Mouse (Mus musculus) heart, embryonic 16.5 days (tissue): ENCODE measurements around the gene Olfr1417. TPM values are rescaled to one million over a fixed set of nuclear protein-coding genes. Genes with fewer than 3 reads are reported as not detected.
"Not testable (repeated sequence)": the region's sequence is repeated elsewhere in the genome, so short reads cannot be mapped to it uniquely, and the experiment has no call there.

Source experiments
- ATAC-seq: fragments of 200-750 bp; cut with Nextera tagmentation; replicated peaks from 2 replicates; pipeline ENCODE4 v1.8.0; 2017; ENCODE audit warnings: moderate number of reproducible peaks; ENCODE audit not compliant: insufficient read depth, low FRiP score; ENCODE audit errors: extremely low read depth
- H3K27ac ChIP-seq: fragments of 300-500 bp; sonication (generic); 2 replicates; pipeline ENCODE4 v1.5.1; 2014; ENCODE audit warnings: mild to moderate bottlenecking, low read length, control low read depth, moderate library complexity
- H3K27me3 ChIP-seq: fragments of 300-500 bp; sonication (generic); 2 replicates; pipeline ENCODE4 v1.6.1; 2014; ENCODE audit warnings: low read length, mixed read lengths; ENCODE audit not compliant: control insufficient read depth, insufficient read depth
- H3K36me3 ChIP-seq: fragments of 300-500 bp; sonication (generic); 2 replicates; pipeline ENCODE4 v1.6.1; 2014; ENCODE audit not compliant: control insufficient read depth, insufficient read depth
- H3K4me1 ChIP-seq: fragments of 300-500 bp; sonication (generic); 2 replicates; pipeline ENCODE4 v1.6.1; 2014; ENCODE audit warnings: low read length, mixed read lengths; ENCODE audit not compliant: control insufficient read depth, insufficient read depth
- H3K4me2 ChIP-seq: fragments of 300-500 bp; sonication (generic); 2 replicates; pipeline ENCODE4 v1.6.1; 2014; ENCODE audit warnings: low read depth, mild to moderate bottlenecking, control low read depth, low read length
- H3K4me3 ChIP-seq: fragments of 300-500 bp; sonication (generic); 2 replicates; pipeline ENCODE4 v1.5.1; 2014; ENCODE audit warnings: mild to moderate bottlenecking, control low read depth, low read length
- H3K9ac ChIP-seq: fragments of 300-500 bp; sonication (generic); 2 replicates; pipeline ENCODE4 v1.6.1; 2014; ENCODE audit warnings: low read length, control low read depth
- H3K9me3 ChIP-seq: fragments of 300-500 bp; sonication (generic); replicated peaks from 2 replicates; pipeline ENCODE4 v1.6.1; 2016; ENCODE audit warnings: low read length; ENCODE audit not compliant: control insufficient read depth
- WGBS: fragments of 180-500 bp; shearing (Covaris S2); extraction: QIAGEN DNeasy Blood & Tissue Kit; methylation state at CpG from one replicate; pipeline ENCODE4 v1.1.7; 2014; 5-methylcytosine and 5-hydroxymethylcytosine counted together
- polyA plus RNA-seq: library from polyadenylated mRNA; unstranded; fragments of >200 nt; fragmentation: Nextera tagmentation; extraction: Ambion mirVana; gene quantifications from 2 replicates; pipeline ENCODE4 v1.2.1, GENCODE M21; 2015

Olfr1417 gene
- not detected in 2 replicates for polyA plus RNA-seq

DNA sequence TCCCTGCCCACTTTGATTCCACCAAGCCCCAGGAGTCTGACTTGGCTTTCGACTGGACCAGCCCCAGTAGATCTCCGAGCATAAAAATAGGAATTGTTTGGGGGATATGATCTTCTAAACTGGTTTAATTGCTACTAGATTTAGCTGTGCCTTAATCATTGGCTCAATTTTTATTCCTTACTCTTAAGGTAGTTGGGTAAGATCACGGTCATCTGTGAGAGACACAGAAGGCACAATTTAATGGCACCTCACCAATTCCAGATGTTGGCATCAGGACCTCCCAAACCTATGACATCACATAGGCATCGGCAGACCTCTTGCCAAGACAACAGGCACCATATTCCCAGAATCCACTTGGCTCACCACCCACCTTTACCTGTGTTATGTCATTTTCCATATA, at the start of gene Olfr1417:
Gene Olfr1417 (minus strand): TSS at position 101 of the 400 bp plus-strand sequence.
- WGBS: 86% methylated on average over 4 of the region's 4 CpGs
- no peak within 1 kb of the TSS for H3K9ac ChIP-seq
- H3K36me3 ChIP-seq: no peaks in the 10 kb centered on the region
- no peak within 1 kb of the TSS for H3K4me3 ChIP-seq
- H3K9me3 ChIP-seq: no peaks in the 10 kb centered on the region
- no peak within 1 kb of the TSS for H3K4me2 ChIP-seq
- no peak within 1 kb of the TSS for H3K27ac ChIP-seq
- no peak for ATAC-seq
- H3K4me1 ChIP-seq: no peaks in the 10 kb centered on the region
- H3K27me3 ChIP-seq: no peaks in the 10 kb centered on the region

DNA sequence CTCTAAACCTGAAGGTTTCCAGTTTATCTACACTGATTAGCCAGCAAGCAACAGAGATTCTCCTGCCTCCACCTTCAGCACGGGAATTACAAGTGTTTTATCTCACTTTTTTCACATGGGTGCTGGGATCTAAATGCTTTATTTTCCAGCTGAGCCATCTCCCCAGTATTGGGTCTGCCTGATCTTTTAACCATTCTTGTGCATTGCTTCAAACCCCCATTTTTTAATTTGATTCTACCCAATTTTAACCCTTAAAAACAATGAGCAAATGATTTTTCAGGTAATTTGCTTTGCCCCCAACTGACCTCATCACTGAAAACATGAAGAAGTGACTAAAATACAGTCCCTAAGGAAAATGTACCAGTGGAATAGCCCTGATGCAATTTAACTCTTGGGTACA, 47.2 kb upstream of the Olfr1417 start, which contains the start of gene Olfr1420:
Gene Olfr1420 (plus strand): TSS at position 301 of the 400 bp plus-strand sequence.
- H3K27me3 ChIP-seq: no peaks in the 10 kb centered on the region
- 15% methylated on average over 1 of the region's 1 CpGs for WGBS
- H3K36me3 ChIP-seq: no peaks in the 10 kb centered on the region
- ATAC-seq: no peak
- H3K9ac ChIP-seq: no peak within 1 kb of the TSS
- H3K4me2 ChIP-seq: no peak within 1 kb of the TSS
- H3K27ac ChIP-seq: no peak within 1 kb of the TSS
- no peaks in the 10 kb centered on the region for H3K9me3 ChIP-seq
- no peaks in the 10 kb centered on the region for H3K4me1 ChIP-seq
- H3K4me3 ChIP-seq: no peak within 1 kb of the TSS

DNA sequence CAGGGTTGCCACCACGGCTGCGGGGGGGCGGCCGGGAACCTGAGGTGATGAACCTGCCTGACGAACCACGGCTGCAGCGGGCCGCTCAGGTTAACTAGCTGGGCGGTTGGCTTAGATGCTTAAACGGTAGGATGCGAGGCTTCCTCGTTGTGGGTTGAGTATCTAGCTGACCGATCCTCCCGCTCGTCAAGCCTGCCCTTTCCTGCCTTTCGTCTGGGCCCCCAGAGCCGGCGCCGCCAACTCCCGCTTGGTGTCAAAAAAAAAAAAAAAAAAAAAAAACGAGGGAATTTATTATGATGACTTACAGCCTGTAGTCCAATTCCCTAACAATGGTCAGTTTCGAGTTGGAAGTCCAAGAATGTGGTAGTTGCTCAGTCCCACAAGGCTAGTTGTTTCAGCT, 39.4 kb upstream of the Olfr1417 start:
- WGBS: 42% methylated on average over 22 of the region's 22 CpGs
- not testable (repeated sequence) for H3K36me3 ChIP-seq, H3K4me3 ChIP-seq, H3K27me3 ChIP-seq, ATAC-seq, H3K4me1 ChIP-seq, H3K9me3 ChIP-seq, H3K27ac ChIP-seq, H3K9ac ChIP-seq
- H3K4me2 ChIP-seq: peak overlapping the region; percentile 35; the same call in 1 of the 2 replicates

DNA sequence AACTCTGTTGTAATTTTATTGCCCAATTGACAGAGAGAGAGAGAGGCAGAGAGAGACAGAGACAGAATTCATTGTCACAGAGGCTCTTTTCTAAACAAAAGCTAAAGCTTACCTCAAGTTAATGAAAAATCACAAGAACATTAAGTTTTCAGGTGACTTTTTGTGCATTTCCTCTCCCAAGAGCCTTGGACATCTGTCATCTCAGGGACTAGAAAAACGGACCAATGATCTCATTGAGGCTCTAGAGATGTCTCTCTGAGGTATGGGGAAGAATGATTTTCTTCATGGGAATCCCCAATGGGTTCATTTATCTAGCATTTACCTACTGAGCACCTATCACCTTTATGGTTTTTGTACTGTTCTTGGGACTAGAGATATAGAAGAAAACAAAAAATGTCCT, 36.0 kb upstream of the Olfr1417 start, which contains the start of gene Olfr1419:
Gene Olfr1419 (minus strand): TSS at position 101 of the 400 bp plus-strand sequence.
- Histone ChIP-seq H3K9ac (no peak within 1 kb of the TSS), H3K36me3 (no peaks in the 10 kb centered on the region), H3K9me3 (no peaks in the 10 kb centered on the region), H3K4me1 (no peaks in the 10 kb centered on the region), H3K4me3 (no peak within 1 kb of the TSS), H3K27ac (no peak within 1 kb of the TSS), H3K27me3 (no peaks in the 10 kb centered on the region), H3K4me2 (no peak within 1 kb of the TSS)
- 57% methylated on average over 1 of the region's 1 CpGs for WGBS
- no peak for ATAC-seq

DNA sequence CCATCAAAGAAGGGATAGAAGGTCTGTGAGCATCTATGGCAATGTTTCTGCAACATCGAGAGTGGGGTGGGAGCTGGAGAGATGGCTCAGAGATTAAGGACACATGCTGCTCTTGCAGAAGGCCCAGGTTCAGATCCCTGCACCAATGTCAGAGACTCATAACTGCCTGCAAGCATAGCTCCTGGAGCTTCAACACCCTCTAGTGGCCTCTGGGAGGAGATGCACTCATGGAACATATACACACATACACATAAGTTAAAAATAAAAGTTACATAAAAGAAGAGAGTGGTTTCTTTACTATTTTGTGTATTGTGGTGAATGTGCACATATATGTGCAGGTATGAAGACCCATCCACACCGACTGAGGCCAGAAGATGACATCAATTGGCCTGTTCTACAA, 28.8 kb upstream of the Olfr1417 start:
- Histone ChIP-seq H3K4me1 (no peaks in the 10 kb centered on the region), H3K27ac (no peak overlapping the region), H3K4me2 (no peak overlapping the region), H3K27me3 (no peaks in the 10 kb centered on the region), H3K9me3 (peaks cover 8% of the 10 kb centered on the region), H3K36me3 (no peaks in the 10 kb centered on the region), H3K9ac (no peak overlapping the region), H3K4me3 (no peak overlapping the region)
- ATAC-seq: no peak
- WGBS: 76% methylated on average over 2 of the region's 2 CpGs

DNA sequence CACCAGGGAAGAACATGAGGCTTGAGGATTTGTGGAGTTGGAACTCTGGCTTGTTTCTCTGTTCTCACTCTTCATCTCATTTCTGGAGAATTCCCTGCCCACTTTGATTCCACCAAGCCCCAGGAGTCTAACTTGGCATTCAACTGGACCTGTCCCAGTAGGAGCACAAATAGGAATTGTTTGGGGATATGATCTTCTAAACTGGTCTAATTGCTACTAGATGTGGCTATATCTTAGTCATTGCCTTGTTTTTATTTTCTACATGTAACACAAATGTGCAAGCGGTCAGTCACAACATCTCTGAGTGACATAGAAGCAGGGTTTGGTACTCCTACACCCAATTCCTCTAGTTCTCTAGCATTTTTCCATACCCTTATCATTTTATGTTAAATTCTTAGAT, 21.9 kb upstream of the Olfr1417 start, which contains the start of gene Olfr1418:
Gene Olfr1418 (minus strand): TSS at position 101 of the 400 bp plus-strand sequence.
- no peak within 1 kb of the TSS for H3K27ac ChIP-seq
- no peak for ATAC-seq
- no peaks in the 10 kb centered on the region for H3K4me1 ChIP-seq
- H3K4me2 ChIP-seq: no peak within 1 kb of the TSS
- H3K9me3 ChIP-seq: peaks cover 4% of the 10 kb centered on the region
- 89% methylated on average over 1 of the region's 1 CpGs for WGBS
- no peaks in the 10 kb centered on the region for H3K36me3 ChIP-seq
- no peak within 1 kb of the TSS for H3K9ac ChIP-seq
- no peaks in the 10 kb centered on the region for H3K27me3 ChIP-seq
- no peak within 1 kb of the TSS for H3K4me3 ChIP-seq

DNA sequence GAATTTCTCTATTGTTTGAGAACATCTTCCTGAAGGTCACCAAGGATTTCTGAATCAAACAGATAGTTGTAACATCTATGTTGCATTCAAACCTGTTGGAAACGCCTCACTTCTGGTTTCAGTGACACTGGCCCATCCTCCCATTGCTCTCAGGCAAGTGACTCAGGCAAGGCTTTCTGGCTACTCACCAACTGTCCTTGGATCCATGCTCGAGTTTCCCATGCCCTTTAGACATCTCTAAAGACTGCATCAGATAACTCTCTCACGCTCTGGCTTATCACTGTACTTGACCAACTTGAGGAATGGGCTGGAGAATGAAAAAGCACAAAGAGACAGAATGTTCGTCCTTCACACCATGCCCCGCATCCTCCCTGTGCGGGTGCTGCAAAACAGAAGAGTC, 17.5 kb upstream of the Olfr1417 start:
- ATAC-seq: no peak

DNA sequence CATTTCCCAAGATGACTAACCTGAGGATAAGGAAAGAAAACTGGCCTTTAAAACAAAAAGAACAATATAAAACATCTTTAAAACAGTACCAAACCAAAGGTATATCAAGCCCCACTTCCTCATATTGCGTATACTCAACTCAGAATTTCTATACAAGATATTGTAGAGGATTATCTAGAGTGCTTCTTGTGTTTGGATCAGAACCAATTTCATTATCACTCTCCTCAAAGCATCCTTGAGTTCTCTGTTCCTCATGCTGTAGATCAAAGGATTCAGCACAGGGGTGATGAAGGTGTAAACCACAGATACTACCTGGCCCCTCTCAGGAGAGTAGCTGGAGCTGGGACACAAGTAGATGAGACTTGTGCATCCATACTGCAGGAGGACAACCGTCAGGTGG, 15.8 kb upstream of the Olfr1417 start:
- peaks cover 2% of the 10 kb centered on the region for H3K9me3 ChIP-seq
- no peaks in the 10 kb centered on the region for H3K4me1 ChIP-seq
- 71% methylated on average over 2 of the region's 2 CpGs for WGBS
- H3K27ac ChIP-seq: no peak overlapping the region
- no peaks in the 10 kb centered on the region for H3K27me3 ChIP-seq
- no peak overlapping the region for H3K4me2 ChIP-seq
- H3K36me3 ChIP-seq: no peaks in the 10 kb centered on the region
- ATAC-seq: no peak
- no peak overlapping the region for H3K4me3 ChIP-seq
- H3K9ac ChIP-seq: no peak overlapping the region

More for the DNA sequence above, 17.5 kb upstream of the Olfr1417 start:
- Histone ChIP-seq H3K27ac (no peak overlapping the region), H3K9ac (no peak overlapping the region), H3K4me2 (no peak overlapping the region), H3K9me3 (peaks cover 2% of the 10 kb centered on the region), H3K27me3 (no peaks in the 10 kb centered on the region), H3K36me3 (no peaks in the 10 kb centered on the region), H3K4me3 (no peak overlapping the region), H3K4me1 (no peaks in the 10 kb centered on the region)
- 61% methylated on average over 6 of the region's 6 CpGs for WGBS

DNA sequence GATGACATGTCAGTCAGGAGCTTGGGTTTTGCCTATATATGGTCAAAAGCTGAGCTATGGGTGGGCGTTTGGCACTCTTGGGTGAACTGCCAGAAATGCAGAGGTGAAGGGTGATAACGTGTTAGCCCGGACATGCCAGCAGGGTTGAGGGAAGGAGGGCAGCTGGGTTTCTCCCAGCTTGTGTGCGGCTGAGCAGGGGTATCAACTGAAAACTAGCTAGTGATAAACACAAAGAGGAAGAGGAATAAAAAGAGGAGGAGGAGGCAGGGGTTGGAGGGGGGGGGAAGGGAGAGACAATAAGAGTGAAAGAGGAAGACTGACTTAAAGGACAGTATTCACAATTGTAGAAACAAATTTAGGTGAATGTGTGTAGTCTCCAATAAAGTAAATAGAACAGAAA, 13.6 kb upstream of the Olfr1417 start:
- no peak overlapping the region for H3K27ac ChIP-seq
- H3K36me3 ChIP-seq: no peaks in the 10 kb centered on the region
- H3K4me2 ChIP-seq: no peak overlapping the region
- H3K9me3 ChIP-seq: peaks cover 2% of the 10 kb centered on the region
- no peak overlapping the region for H3K4me3 ChIP-seq
- H3K9ac ChIP-seq: no peak overlapping the region
- H3K4me1 ChIP-seq: no peaks in the 10 kb centered on the region
- no peak for ATAC-seq
- 16% methylated on average over 4 of the region's 4 CpGs for WGBS
- H3K27me3 ChIP-seq: no peaks in the 10 kb centered on the region
